Mouse (Mus musculus) myocyte (in vitro differentiated cells): ENCODE results near the gene Ngdn. TPM values are rescaled to one million over a fixed set of nuclear protein-coding genes. Genes with fewer than 3 reads are reported as not detected.
"Not testable (repeated sequence)": the region's sequence is repeated elsewhere in the genome, so short reads cannot be mapped to it uniquely, and the experiment has no call there.

ENCODE experiments used
- H3K27me3 ChIP-seq: one replicate; pipeline ENCODE4 v1.6.1; 2011; ENCODE audit not compliant: control insufficient read depth, insufficient read depth, insufficient read length
- H3K36me3 ChIP-seq: one replicate; pipeline ENCODE4 v1.6.1; 2011; ENCODE audit not compliant: control insufficient read depth, insufficient read depth
- H3K4me2 ChIP-seq: one replicate; pipeline ENCODE4 v1.6.1; 2011; ENCODE audit warnings: low read depth, control low read depth
- H3K4me3 ChIP-seq: one replicate; pipeline ENCODE4 v1.5.1; 2011; ENCODE audit warnings: mild to moderate bottlenecking, control low read depth, moderate library complexity
- H3K79me2 ChIP-seq: one replicate; pipeline ENCODE4 v1.6.1; 2011; ENCODE audit not compliant: control insufficient read depth, insufficient read depth
- H3ac ChIP-seq: one replicate; pipeline ENCODE4 v1.6.1; 2011; ENCODE audit not compliant: control insufficient read depth, insufficient read length
- CEBPB ChIP-seq: IDR thresholded peaks from 2 replicates; pipeline ENCODE4 v1.6.1; 2011; ENCODE audit warnings: mild to moderate bottlenecking, moderate library complexity; ENCODE audit not compliant: poor library complexity, insufficient read depth, severe bottlenecking
- E2F4 ChIP-seq: IDR thresholded peaks from one replicate; pipeline ENCODE4 v1.6.1; 2011; ENCODE audit warnings: mild to moderate bottlenecking, control low read depth, moderate library complexity; ENCODE audit not compliant: insufficient read depth
- MAX ChIP-seq: IDR thresholded peaks from one replicate; pipeline ENCODE4 v1.6.1; 2011; ENCODE audit warnings: low read depth, mild to moderate bottlenecking, control low read depth
- MYOD1 ChIP-seq, 3 experiments: IDR thresholded peaks; one replicate each; pipeline ENCODE4 v1.6.1; 2011; ENCODE audit warnings: control low read depth in 2 of 3, low read depth in 2 of 3, mild to moderate bottlenecking in 2 of 3, moderate library complexity in 1 of 3; ENCODE audit not compliant: insufficient read length in 2 of 3, control insufficient read depth in 1 of 3
- MYOG ChIP-seq, 3 experiments: IDR thresholded peaks; one replicate each; pipeline ENCODE4 v1.6.1; 2011; ENCODE audit warnings: control low read depth in 2 of 3, low read depth in 2 of 3, mild to moderate bottlenecking in 2 of 3; ENCODE audit not compliant: insufficient read length in 2 of 3, control insufficient read depth in 1 of 3, insufficient read depth in 1 of 3
- POLR2A ChIP-seq: IDR thresholded peaks from one replicate; pipeline ENCODE4 v1.6.1; 2011; ENCODE audit warnings: low read depth, mild to moderate bottlenecking, control low read depth, moderate library complexity; ENCODE audit not compliant: insufficient read length
- POLR2AphosphoS2 ChIP-seq: IDR thresholded peaks from one replicate; pipeline ENCODE4 v1.6.1; 2011; ENCODE audit warnings: low read depth, control low read depth; ENCODE audit not compliant: insufficient read length
- REST ChIP-seq: IDR thresholded peaks from one replicate; pipeline ENCODE4 v1.6.1; 2011; ENCODE audit warnings: mild to moderate bottlenecking, control low read depth, moderate library complexity; ENCODE audit not compliant: insufficient read depth, insufficient read length
- SRF ChIP-seq: IDR thresholded peaks from one replicate; pipeline ENCODE4 v1.6.1; 2011; ENCODE audit warnings: low read depth; ENCODE audit not compliant: control insufficient read depth, insufficient read length
- TCF12 ChIP-seq: IDR thresholded peaks from one replicate; pipeline ENCODE4 v1.6.1; 2011; ENCODE audit warnings: mild to moderate bottlenecking, control low read depth; ENCODE audit not compliant: poor library complexity, insufficient read depth, severe bottlenecking
- TCF3 ChIP-seq: IDR thresholded peaks from one replicate; pipeline ENCODE4 v1.6.1; 2011; ENCODE audit warnings: low read depth, control low read depth; ENCODE audit not compliant: insufficient read length
- USF1 ChIP-seq: IDR thresholded peaks from one replicate; pipeline ENCODE4 v1.6.1; 2011; ENCODE audit warnings: low read depth, mild to moderate bottlenecking, control low read depth, moderate library complexity
- polyA plus RNA-seq: library from polyadenylated mRNA; unstranded; fragments of >200 nt; fragmentation: generic; extraction: Trizol; gene quantifications from one replicate; pipeline ENCODE4 v1.2.1, GENCODE M21; 2012; ENCODE audit warnings: missing spikeins

Ngdn gene
- polyA plus RNA-seq, 1 experiment, result 39.4 TPM

DNA sequence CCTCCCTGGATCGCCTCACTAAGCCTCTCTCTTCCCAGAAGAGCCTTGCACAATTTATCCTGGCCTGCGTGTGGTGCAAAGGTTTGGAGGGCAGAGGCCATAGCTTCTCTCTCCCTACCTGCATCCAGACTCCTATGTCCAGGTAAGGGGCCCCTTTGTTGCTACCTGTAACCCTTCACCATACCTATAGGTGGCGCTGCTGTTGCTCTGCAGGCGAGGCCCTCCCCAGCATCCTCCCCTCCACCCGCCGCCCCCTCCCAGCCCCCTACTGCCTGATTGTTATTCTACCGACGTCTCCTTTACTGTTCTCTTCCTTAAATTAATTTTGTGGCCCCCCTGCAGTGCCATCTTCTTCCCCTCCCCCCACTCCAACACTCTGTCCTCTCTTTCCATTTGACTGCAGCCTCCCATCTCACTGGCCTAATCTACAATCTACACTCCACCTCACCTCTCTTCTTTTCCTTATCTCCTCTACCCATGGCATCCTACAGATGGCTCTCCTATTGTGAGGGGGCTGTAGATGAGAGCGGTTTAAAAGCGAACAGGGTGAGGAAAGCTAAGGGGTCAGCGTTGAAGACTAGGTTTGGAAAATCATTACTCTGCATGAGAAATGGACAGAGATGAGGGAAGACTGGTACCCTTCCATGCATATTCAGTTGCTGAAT lies 13.9 kb downstream of the Ngdn start:
- Histone ChIP-seq H3ac (no peak overlapping the region), H3K79me2 (no peaks in the 10 kb centered on the region), H3K36me3 (peaks cover 15% of the 10 kb centered on the region), H3K4me3 (no peak overlapping the region), H3K27me3 (no peaks in the 10 kb centered on the region), H3K4me2 (no peak overlapping the region)
- TF ChIP-seq POLR2AphosphoS2 (no peak), TCF3 (no peak), SRF (no peak), POLR2A (no peak), TCF12 (no peak), MAX (no peak), REST (no peak), USF1 (no peak), E2F4 (no peak), MYOD1 (IDR thresholded peaks at IDR 0.05; ENCODE audit: control insufficient read depth in 1 of 3, insufficient read length in 2 of 3, low read depth in 2 of 3) (no peak), MYOG (IDR thresholded peaks at IDR 0.05; ENCODE audit: control insufficient read depth in 1 of 3, insufficient read depth in 1 of 3, insufficient read length in 2 of 3, low read depth in 2 of 3) (no peak), CEBPB (no peak)

DNA sequence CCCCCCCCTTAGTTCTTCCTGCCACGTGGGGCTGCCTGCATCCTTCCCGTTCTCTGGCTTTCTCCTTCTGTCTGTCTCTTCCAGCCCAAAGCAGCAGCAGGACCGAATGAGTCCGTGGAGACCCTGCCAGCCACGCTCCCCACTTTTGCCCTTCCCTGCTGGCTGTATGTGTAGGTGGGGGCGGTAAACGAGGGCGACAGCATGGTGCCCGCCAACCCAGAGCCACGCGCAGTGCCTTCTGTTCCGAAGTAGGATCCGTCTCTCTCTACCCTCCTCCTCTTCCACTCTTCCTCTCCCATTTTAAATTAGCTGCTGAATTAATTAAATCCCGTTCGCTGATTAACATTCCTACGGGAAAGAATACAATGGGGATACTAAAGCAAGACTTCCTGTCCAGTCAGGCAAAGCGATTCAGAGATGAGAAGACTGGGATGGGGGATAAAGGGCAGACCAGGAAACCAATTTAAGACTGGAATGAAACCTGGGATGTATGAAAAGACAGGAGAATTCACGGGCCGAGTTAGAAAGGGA lies 17.5 kb downstream of the Ngdn start:
- Histone ChIP-seq H3K4me3 (no peak overlapping the region), H3K27me3 (no peaks in the 10 kb centered on the region), H3K79me2 (no peaks in the 10 kb centered on the region), H3ac (no peak overlapping the region), H3K36me3 (no peaks in the 10 kb centered on the region), H3K4me2 (no peak overlapping the region)
- TF ChIP-seq POLR2A (no peak), TCF3 (no peak), USF1 (no peak), CEBPB (no peak), SRF (no peak), MYOD1 (IDR thresholded peaks at IDR 0.05; ENCODE audit: control insufficient read depth in 1 of 3, insufficient read length in 2 of 3, low read depth in 2 of 3) (no peak), POLR2AphosphoS2 (no peak), MYOG (IDR thresholded peaks at IDR 0.05; ENCODE audit: control insufficient read depth in 1 of 3, insufficient read depth in 1 of 3, insufficient read length in 2 of 3, low read depth in 2 of 3) (no peak), E2F4 (no peak), TCF12 (no peak), REST (no peak)

DNA sequence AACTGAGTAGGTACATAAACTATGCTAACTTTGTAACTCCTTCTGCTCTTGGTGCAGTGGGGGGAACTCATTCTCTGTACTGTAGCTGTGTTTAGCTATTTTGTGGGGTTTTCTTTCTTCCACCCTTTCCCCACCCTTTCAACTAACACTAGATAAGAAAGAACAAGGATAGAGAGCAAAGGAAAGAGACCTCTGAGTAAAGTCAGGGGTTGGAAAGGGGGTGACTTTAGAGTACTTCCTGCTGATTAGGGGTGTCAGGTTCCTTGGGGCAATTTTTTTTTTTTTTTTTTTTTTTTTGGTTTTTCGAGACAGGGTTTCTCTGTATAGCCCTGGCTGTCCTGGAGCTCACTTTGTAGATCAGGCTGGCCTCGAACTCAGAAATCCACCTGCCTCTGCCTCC lies 28.4 kb downstream of the Ngdn start:
- H3K4me3 ChIP-seq, H3K27me3 ChIP-seq, H3K36me3 ChIP-seq, H3K79me2 ChIP-seq, H3K4me2 ChIP-seq, H3ac ChIP-seq: not testable (repeated sequence)

DNA sequence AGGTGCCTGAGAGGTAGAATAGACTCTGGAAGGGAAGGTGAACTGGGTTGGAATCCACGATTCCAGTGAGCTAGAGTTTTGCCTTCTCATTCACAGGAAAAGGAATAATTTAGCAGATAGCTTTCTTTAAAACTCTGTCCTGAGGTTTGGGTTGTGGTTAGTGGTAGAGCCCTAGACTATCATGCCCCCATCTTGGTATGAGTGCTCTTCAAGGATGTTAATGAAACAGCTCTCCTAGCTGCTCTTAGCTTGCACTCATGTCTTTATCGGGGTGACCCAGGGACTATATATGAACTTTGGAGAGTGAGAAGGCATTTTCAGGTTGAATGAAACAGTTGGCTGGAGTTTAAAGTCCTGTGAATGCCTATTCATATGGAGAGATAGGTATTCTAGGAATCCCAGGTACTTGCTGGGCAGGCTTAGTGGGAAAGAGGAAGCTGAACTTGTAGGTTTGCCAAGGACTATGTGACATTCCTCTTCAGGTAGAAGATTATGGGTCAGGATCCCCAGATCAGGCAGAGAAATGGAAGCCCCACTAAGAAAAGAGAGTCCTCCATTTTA lies 32.8 kb downstream of the Ngdn start:
- H3K36me3 ChIP-seq, result no peaks in the 10 kb centered on the region
- no peak overlapping the region for H3ac ChIP-seq
- H3K79me2 ChIP-seq, result no peaks in the 10 kb centered on the region
- no peaks in the 10 kb centered on the region for H3K27me3 ChIP-seq
- no peak overlapping the region for H3K4me2 ChIP-seq
- no peak for TF ChIP-seq TCF12
- no peak for TF ChIP-seq SRF
- no peak for TF ChIP-seq REST
- no peak overlapping the region for H3K4me3 ChIP-seq

DNA sequence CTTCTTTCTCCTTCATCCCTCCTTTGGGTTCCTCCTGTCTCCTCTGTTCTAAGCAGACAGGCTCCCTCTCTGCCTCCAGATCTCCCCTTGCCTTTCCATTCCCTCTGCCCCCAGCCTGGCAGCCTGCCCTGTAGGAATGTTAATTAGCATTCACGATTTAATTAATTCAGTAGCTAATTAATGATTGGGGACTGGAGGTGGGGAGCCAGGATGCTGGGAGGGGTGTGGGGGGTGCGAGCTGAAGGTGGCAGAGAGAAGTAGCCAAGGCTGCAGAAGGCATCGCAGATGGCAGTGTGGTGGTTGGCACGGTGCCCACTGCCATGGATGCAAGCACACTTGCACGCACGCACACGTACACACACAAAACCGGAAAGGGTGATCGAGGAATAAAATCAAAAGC lies 37.2 kb downstream of the Ngdn start:
- TF ChIP-seq SRF (no peak), CEBPB (no peak), E2F4 (no peak), MYOD1 (IDR thresholded peaks at IDR 0.05; ENCODE audit: control insufficient read depth in 1 of 3, insufficient read length in 2 of 3, low read depth in 2 of 3) (peak in 1 of 3 experiments; percentile 8), POLR2A (no peak)
- no peaks in the 10 kb centered on the region for H3K36me3 ChIP-seq
- no peak overlapping the region for H3K4me3 ChIP-seq
- H3K4me2 ChIP-seq, result no peak overlapping the region
- no peaks in the 10 kb centered on the region for H3K27me3 ChIP-seq
- H3ac ChIP-seq, result no peak overlapping the region
- no peaks in the 10 kb centered on the region for H3K79me2 ChIP-seq
